Mouse (Mus musculus) MEL (cell line): ENCODE results near the gene Pcsk5. TPM values are rescaled to one million over a fixed set of nuclear protein-coding genes. Genes with fewer than 3 reads are reported as not detected.

Source experiments
- DNase-seq: peaks from one replicate; pipeline ENCODE4 v3.0.0; 2011; ENCODE audit warnings: low read depth, low spot score
- H3K27ac ChIP-seq: 2 replicates; pipeline ENCODE4 v1.5.1; 2012; ENCODE audit warnings: low read depth, mild to moderate bottlenecking, control low read depth, low read length, moderate library complexity; ENCODE audit not compliant: control insufficient read depth
- H3K27me3 ChIP-seq, 2 experiments: fragments of 150-350 bp in 1 of 2; sonication (generic) in 1 of 2; 2 replicates each; pipeline ENCODE4 v1.6.1; 2012; ENCODE audit warnings: low read length in 2 of 2, mild to moderate bottlenecking in 2 of 2, improper control_type of control experiment in 1 of 2, moderate library complexity in 1 of 2; ENCODE audit not compliant: insufficient read depth in 2 of 2, control insufficient read depth in 1 of 2
- H3K36me3 ChIP-seq, 2 experiments: 2 replicates each; pipeline ENCODE4 v1.6.1; 2012 to 2014; ENCODE audit warnings: low read length in 2 of 2, improper control_type of control experiment in 1 of 2, inconsistent platforms in 1 of 2, mild to moderate bottlenecking in 1 of 2; ENCODE audit not compliant: insufficient read depth in 2 of 2, control insufficient read depth in 1 of 2
- H3K4me1 ChIP-seq, 2 experiments: fragments of 150-350 bp in 1 of 2; sonication (generic) in 1 of 2; 2 replicates each; pipeline ENCODE4 v1.6.1; 2012; ENCODE audit warnings: low read length in 2 of 2, improper control_type of control experiment in 1 of 2, mild to moderate bottlenecking in 1 of 2; ENCODE audit not compliant: insufficient read depth in 2 of 2, control insufficient read depth in 1 of 2
- H3K4me3 ChIP-seq, 2 experiments: fragments of 150-350 bp in 1 of 2; sonication (generic) in 1 of 2; 2 replicates each; pipeline ENCODE4 v1.5.1; 2012; ENCODE audit warnings: low read depth in 2 of 2, low read length in 2 of 2, mild to moderate bottlenecking in 2 of 2, moderate library complexity in 2 of 2, control low read depth in 1 of 2, improper control_type of control experiment in 1 of 2; ENCODE audit not compliant: control insufficient read depth in 1 of 2, insufficient read depth in 1 of 2
- H3K79me2 ChIP-seq: 2 replicates; pipeline ENCODE4 v1.6.1; 2012; ENCODE audit warnings: mild to moderate bottlenecking, low read length, moderate library complexity; ENCODE audit not compliant: control insufficient read depth, poor library complexity, insufficient read depth
- H3K9ac ChIP-seq: 2 replicates; pipeline ENCODE4 v1.6.1; 2012; ENCODE audit warnings: low read depth, mild to moderate bottlenecking, control low read depth, low read length, moderate library complexity; ENCODE audit not compliant: control insufficient read depth, poor library complexity, severe bottlenecking
- H3K9me3 ChIP-seq: fragments of 150-350 bp; sonication (generic); replicated peaks from 2 replicates; pipeline ENCODE4 v1.6.1; 2012; ENCODE audit warnings: mild to moderate bottlenecking, low read length, improper control_type of control experiment, moderate library complexity; ENCODE audit not compliant: insufficient read depth
- CTCF ChIP-seq, 3 experiments: IDR thresholded peaks in 2 of 3; conservative IDR thresholded peaks in 1 of 3; 2 replicates each; pipeline ENCODE4 v1.5.1; 2011 to 2012; ENCODE audit warnings: low read length in 3 of 3, low read depth in 2 of 3, mild to moderate bottlenecking in 2 of 3, improper control_type of control experiment in 1 of 3, inconsistent platforms in 1 of 3, mixed read lengths in 1 of 3, moderate library complexity in 1 of 3; ENCODE audit not compliant: control insufficient read depth in 1 of 3, insufficient read depth in 1 of 3, poor library complexity in 1 of 3, severe bottlenecking in 1 of 3
- ELF1 ChIP-seq: IDR thresholded peaks from 2 replicates; pipeline ENCODE4 v1.6.1; 2014; ENCODE audit warnings: low read depth, mild to moderate bottlenecking, inconsistent platforms, low read length, improper control_type of control experiment, moderate library complexity
- ETS1 ChIP-seq: IDR thresholded peaks from 2 replicates; pipeline ENCODE4 v1.6.1; 2012; ENCODE audit warnings: low read depth, mild to moderate bottlenecking, inconsistent platforms, low read length, improper control_type of control experiment, moderate library complexity
- HCFC1 ChIP-seq: IDR thresholded peaks from 2 replicates; pipeline ENCODE4 v1.6.1; 2012; ENCODE audit warnings: low read depth, mild to moderate bottlenecking, inconsistent platforms, low read length, improper control_type of control experiment, moderate library complexity
- KAT2A ChIP-seq: conservative IDR thresholded peaks from 2 replicates; pipeline ENCODE4 v1.6.1; 2012; ENCODE audit warnings: low read depth, low read length, improper control_type of control experiment, inconsistent platforms
- MEF2A ChIP-seq: IDR thresholded peaks from 2 replicates; pipeline ENCODE4 v1.6.1; 2014; ENCODE audit warnings: low read depth, mild to moderate bottlenecking, inconsistent platforms, low read length, improper control_type of control experiment; ENCODE audit not compliant: poor library complexity, insufficient replicate concordance, severe bottlenecking; ENCODE audit errors: extremely low read depth
- MXI1 ChIP-seq: IDR thresholded peaks from 2 replicates; pipeline ENCODE4 v1.6.1; 2011; ENCODE audit warnings: mild to moderate bottlenecking, low read depth, low read length, improper control_type of control experiment
- MYB ChIP-seq: IDR thresholded peaks from 2 replicates; pipeline ENCODE4 v1.6.1; 2011; ENCODE audit warnings: mild to moderate bottlenecking, low read depth, low read length, improper control_type of control experiment
- NELFE ChIP-seq: IDR thresholded peaks from 2 replicates; pipeline ENCODE4 v1.6.1; 2011; ENCODE audit warnings: low read depth, low read length, improper control_type of control experiment
- POLR2A ChIP-seq, 2 experiments: IDR thresholded peaks; 2 replicates each; pipeline ENCODE4 v1.6.1; 2011 to 2012; ENCODE audit warnings: low read length in 2 of 2, mild to moderate bottlenecking in 2 of 2, control low read depth in 1 of 2, improper control_type of control experiment in 1 of 2, low read depth in 1 of 2, moderate library complexity in 1 of 2; ENCODE audit not compliant: control insufficient read depth in 1 of 2, insufficient read depth in 1 of 2, poor library complexity in 1 of 2
- TBP ChIP-seq: IDR thresholded peaks from 2 replicates; pipeline ENCODE4 v1.8.0; 2011; ENCODE audit warnings: low read depth, low read length, improper control_type of control experiment
- TCF12 ChIP-seq: IDR thresholded peaks from 2 replicates; pipeline ENCODE4 v1.6.1; 2014; ENCODE audit warnings: low read depth, mild to moderate bottlenecking, inconsistent platforms, low read length, improper control_type of control experiment, moderate library complexity
- USF1 ChIP-seq: IDR thresholded peaks from 2 replicates; pipeline ENCODE4 v1.6.1; 2014; ENCODE audit warnings: low read depth, mild to moderate bottlenecking, inconsistent platforms, low read length, improper control_type of control experiment, moderate library complexity
- ZKSCAN1 ChIP-seq: IDR thresholded peaks from 2 replicates; pipeline ENCODE4 v1.6.1; 2012; ENCODE audit warnings: low read depth, mild to moderate bottlenecking, inconsistent platforms, low read length, improper control_type of control experiment, moderate library complexity
- polyA plus RNA-seq, 2 experiments: library from polyadenylated mRNA; stranded (reverse) in 1 of 2; unstranded in 1 of 2; fragments of >175 nt in 1 of 2; fragments of >200 nt in 1 of 2; gene quantifications; 2 replicates each; pipeline versions ENCODE4 v1.2.1 to v1.2.4; 2012; ENCODE audit warnings: low replicate concordance in 2 of 2, low read depth in 1 of 2; ENCODE audit not compliant: insufficient read length in 2 of 2, insufficient read depth in 1 of 2, missing spikeins in 1 of 2
- total RNA-seq: library from RNA; depleted of rRNA; stranded (reverse); fragments of 300-350 nt; gene quantifications from 2 replicates; pipeline ENCODE4 v1.2.3, GENCODE M21; 2012

Gene Pcsk5
- total and polyA plus RNA-seq, 3 experiments: not detected

DNA sequence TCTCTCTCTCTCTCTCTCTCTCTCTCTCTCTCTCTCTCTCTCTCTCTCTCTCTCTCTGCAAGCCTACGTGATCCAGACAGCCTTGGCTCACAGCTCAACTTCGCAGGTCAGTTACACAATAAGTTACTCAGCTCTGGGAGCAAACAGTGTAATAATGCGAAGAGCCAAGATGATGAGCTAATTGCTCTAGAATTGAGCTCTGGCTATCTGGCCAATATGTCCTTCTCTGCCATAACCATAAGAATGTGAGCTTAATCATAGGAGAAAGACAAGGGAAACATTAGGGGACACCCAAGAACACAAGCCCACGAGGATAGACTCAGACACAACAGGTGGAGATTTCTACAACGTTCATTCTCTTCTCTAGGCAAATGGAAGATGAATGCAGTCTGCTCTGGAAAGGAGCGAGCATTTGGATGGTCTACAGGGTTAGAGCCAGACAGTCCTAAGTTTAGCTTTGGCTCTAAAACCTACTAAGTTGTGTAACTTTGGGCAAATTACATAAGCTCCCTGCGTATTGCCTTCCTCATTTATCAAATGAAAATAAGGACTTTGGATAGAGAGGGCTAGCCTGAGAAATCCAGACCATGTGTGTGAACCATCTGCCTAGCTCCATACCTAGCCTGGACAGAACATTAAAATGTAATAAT is 338.7 kb downstream of the Pcsk5 start:
- TF ChIP-seq ETS1 (no peak), ZKSCAN1 (no peak), TCF12 (no peak), TBP (no peak), KAT2A (no peak)
- TF ChIP-seq, all 39 proteins: peak for 0
- Histone ChIP-seq H3K9me3 (no peaks in the 10 kb centered on the region), H3K27me3 (no peaks in the 10 kb centered on the region), H3K9ac (no peak overlapping the region), H3K4me1 (no peaks in the 10 kb centered on the region), H3K4me3 (no peak overlapping the region), H3K27ac (no peak overlapping the region), H3K36me3 (no peaks in the 10 kb centered on the region), H3K79me2 (no peaks in the 10 kb centered on the region)
- no peak for DNase-seq

DNA sequence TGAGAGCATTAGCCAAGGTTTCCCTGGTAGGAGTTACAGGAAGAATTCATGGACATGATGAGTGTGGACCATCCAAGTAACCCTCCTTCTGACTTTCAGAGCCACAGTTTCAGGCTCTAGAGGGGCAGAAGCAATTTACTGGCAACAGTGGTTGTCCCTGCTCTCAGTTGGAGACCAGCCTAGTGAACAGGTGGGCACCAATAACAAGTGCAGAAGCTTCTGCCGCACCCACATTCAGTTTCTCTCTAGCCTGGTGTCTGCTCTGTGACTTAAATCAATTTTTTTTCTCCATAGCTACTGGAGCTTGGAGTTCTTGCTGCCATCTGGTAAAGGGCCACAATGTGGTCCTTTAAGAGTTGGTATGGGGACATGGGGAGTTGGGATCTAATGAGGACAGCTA is 341.3 kb downstream of the Pcsk5 start:
- H3K27ac ChIP-seq: no peak overlapping the region
- TF ChIP-seq NELFE (no peak), MEF2A (no peak), ZKSCAN1 (no peak), ETS1 (no peak)
- no peak for DNase-seq
- no peaks in the 10 kb centered on the region for H3K4me1 ChIP-seq
- H3K79me2 ChIP-seq: no peaks in the 10 kb centered on the region
- H3K9ac ChIP-seq: no peak overlapping the region
- H3K27me3 ChIP-seq: no peaks in the 10 kb centered on the region; a peak in 1 of 4 replicates
- H3K4me3 ChIP-seq: no peak overlapping the region
- no peaks in the 10 kb centered on the region for H3K9me3 ChIP-seq
- H3K36me3 ChIP-seq: no peaks in the 10 kb centered on the region

- Histone ChIP-seq H3K36me3 (no peaks in the 10 kb centered on the region), H3K4me1 (no peaks in the 10 kb centered on the region), H3K9ac (no peak overlapping the region), H3K27me3 (no peaks in the 10 kb centered on the region; a peak in 1 of 4 replicates), H3K27ac (no peak overlapping the region), H3K79me2 (no peaks in the 10 kb centered on the region), H3K9me3 (no peaks in the 10 kb centered on the region), H3K4me3 (no peak overlapping the region)
- DNase-seq: no peak
- TF ChIP-seq POLR2A (IDR thresholded peaks at IDR 0.05; ENCODE audit: control insufficient read depth in 1 of 2, insufficient read depth in 1 of 2, low read depth in 1 of 2, low read length in 2 of 2, poor library complexity in 1 of 2): no peak
- TF ChIP-seq ZKSCAN1: no peak
- TF ChIP-seq HCFC1: no peak
- no peak for TF ChIP-seq ELF1
- TF ChIP-seq CTCF (IDR thresholded peaks at IDR 0.05 in 2 of 3, conservative IDR thresholded peaks at IDR 0.05 in 1 of 3; ENCODE audit: control insufficient read depth in 1 of 3, insufficient read depth in 1 of 3, low read depth in 2 of 3, low read length in 3 of 3, poor library complexity in 1 of 3, severe bottlenecking in 1 of 3): no peak
- no peak for TF ChIP-seq ETS1
- TF ChIP-seq MXI1: no peak
- no peak for TF ChIP-seq USF1
- no peak for TF ChIP-seq MYB
Observed at GRCm38 (mm10) chr19:17491822-17492544, 345.4 kb downstream of the Pcsk5 start.
